Mouse (Mus musculus) liver, embryonic 15.5 days (tissue): ENCODE data around the gene Galr2. TPM values are rescaled to one million over a fixed set of nuclear protein-coding genes. Genes with fewer than 3 reads are reported as not detected.
A peak's percentile ranks its signal among the peaks of the same experiment; 100 is the strongest.

ENCODE experiments used
- ATAC-seq: fragments of 200-750 bp; cut with Nextera tagmentation; 2 replicates; pipeline ENCODE4 v1.8.0; 2017; ENCODE audit warnings: moderate number of reproducible peaks, mild to moderate bottlenecking, moderate library complexity; ENCODE audit not compliant: insufficient read depth
- H3K27ac ChIP-seq: fragments of 300-500 bp; sonication (generic); replicated peaks from 2 replicates; pipeline ENCODE4 v1.5.1; 2015; ENCODE audit warnings: mild to moderate bottlenecking, inconsistent platforms
- H3K27me3 ChIP-seq: fragments of 300-500 bp; sonication (generic); 2 replicates; pipeline ENCODE4 v1.6.1; 2015; ENCODE audit warnings: mild to moderate bottlenecking, inconsistent platforms
- H3K36me3 ChIP-seq: fragments of 300-500 bp; sonication (generic); replicated peaks from 2 replicates; pipeline ENCODE4 v1.6.1; 2015; ENCODE audit warnings: moderate library complexity, mild to moderate bottlenecking, inconsistent platforms
- H3K4me1 ChIP-seq: fragments of 300-500 bp; sonication (generic); replicated peaks from 2 replicates; pipeline ENCODE4 v1.6.1; 2015; ENCODE audit warnings: inconsistent platforms
- H3K4me2 ChIP-seq: fragments of 300-500 bp; sonication (generic); 2 replicates; pipeline ENCODE4 v1.6.1; 2015; ENCODE audit warnings: moderate library complexity, mild to moderate bottlenecking, inconsistent platforms
- H3K4me3 ChIP-seq: fragments of 300-500 bp; sonication (generic); replicated peaks from 2 replicates; pipeline ENCODE4 v1.5.1; 2015; ENCODE audit warnings: mild to moderate bottlenecking, inconsistent platforms
- H3K9ac ChIP-seq: fragments of 300-500 bp; sonication (generic); 2 replicates; pipeline ENCODE4 v1.6.1; 2015; ENCODE audit warnings: moderate library complexity, mild to moderate bottlenecking, inconsistent platforms
- H3K9me3 ChIP-seq: fragments of 300-500 bp; sonication (generic); replicated peaks from 2 replicates; pipeline ENCODE4 v1.6.1; 2016; ENCODE audit warnings: inconsistent platforms
- WGBS: fragments of 180-500 bp; shearing (Covaris S2); methylation state at CpG from one replicate; pipeline ENCODE4 v1.1.7; 2015; ENCODE audit warnings: mixed read lengths; ENCODE audit not compliant: insufficient replicate concordance; 5-methylcytosine and 5-hydroxymethylcytosine counted together
- polyA plus RNA-seq: library from polyadenylated mRNA; unstranded; fragments of >200 nt; fragmentation: Nextera tagmentation; extraction: Ambion mirVana; gene quantifications from 2 replicates; pipeline ENCODE4 v1.2.1, GENCODE M21; 2015

The Galr2 gene
- polyA plus RNA-seq, 1 experiment from 2014 or later, result not detected

DNA sequence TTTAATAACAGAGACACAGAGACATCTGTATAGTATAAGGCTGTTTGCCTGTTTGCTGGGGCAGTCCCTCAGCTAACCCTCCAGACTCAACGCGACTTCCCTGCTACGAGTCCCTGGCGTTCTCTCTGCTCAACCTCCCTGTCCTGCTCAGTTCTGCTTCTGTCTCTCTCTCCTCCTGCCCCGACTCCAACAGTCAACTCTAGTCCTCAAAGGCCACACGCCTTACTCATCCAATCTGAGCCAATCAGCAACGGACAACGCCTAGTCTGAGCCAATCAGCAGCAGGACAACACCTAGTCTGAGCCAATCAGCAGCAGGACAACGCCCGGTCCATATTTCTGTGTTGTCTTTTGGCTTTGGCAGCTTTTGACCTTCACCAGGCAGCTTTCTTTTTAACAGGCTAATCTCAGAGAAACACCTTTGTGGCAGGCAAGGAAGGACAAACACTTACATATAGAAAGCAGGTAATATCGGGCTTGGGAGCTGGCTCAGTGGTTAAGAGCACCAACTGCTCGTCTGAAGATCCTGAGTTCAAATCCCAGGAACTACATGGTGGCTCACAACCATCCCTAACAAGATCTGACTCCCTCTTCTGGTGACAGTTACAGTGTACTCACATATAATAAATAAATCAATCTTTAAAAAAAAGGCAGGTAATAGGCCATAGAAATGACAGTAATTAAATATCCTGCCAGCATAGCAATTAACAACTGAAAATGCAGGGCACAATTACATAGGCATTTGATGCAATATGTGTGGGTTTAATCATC lies 27.2 kb downstream of the Galr2 start:
- Histone ChIP-seq H3K9ac (no peak overlapping the region), H3K9me3 (no peaks in the 10 kb centered on the region), H3K27ac (peak overlapping the region; percentile 75), H3K36me3 (peaks cover 24% of the 10 kb centered on the region), H3K4me1 (peaks cover 37% of the 10 kb centered on the region), H3K27me3 (no peaks in the 10 kb centered on the region), H3K4me2 (peak overlapping the region; percentile 86), H3K4me3 (no peak overlapping the region)
- 57% methylated on average over 12 of the region's 12 CpGs for WGBS
- peak; percentile 73 for ATAC-seq

DNA sequence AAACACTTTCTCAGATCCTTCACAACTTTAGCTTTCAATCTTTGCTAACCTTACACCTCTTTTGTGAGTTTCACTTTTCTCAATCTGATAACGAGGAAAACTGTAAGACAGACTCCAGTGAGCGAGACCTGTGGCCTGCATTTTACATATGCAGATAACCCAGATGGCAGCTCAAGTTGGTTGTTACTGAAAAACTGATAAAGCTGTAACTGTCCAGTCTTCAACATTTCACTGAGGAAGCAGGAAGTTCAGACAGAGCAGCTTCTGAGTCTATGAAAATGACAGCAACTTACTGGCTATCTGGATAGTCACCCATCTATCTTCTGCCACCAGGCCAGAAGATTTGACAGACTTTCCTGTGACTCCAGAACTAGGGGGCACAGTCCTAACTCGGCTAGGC lies 28.9 kb downstream of the Galr2 start:
- no peak for ATAC-seq
- peak overlapping the region; percentile 69 for H3K27ac ChIP-seq
- no peaks in the 10 kb centered on the region for H3K27me3 ChIP-seq
- H3K9me3 ChIP-seq, result no peaks in the 10 kb centered on the region
- H3K9ac ChIP-seq, result no peak overlapping the region
- H3K4me2 ChIP-seq, result no peak overlapping the region
- 17% methylated on average over 3 of the region's 3 CpGs for WGBS
- H3K4me3 ChIP-seq, result no peak overlapping the region
- peaks cover 37% of the 10 kb centered on the region for H3K4me1 ChIP-seq
- H3K36me3 ChIP-seq, result peaks cover 8% of the 10 kb centered on the region

DNA sequence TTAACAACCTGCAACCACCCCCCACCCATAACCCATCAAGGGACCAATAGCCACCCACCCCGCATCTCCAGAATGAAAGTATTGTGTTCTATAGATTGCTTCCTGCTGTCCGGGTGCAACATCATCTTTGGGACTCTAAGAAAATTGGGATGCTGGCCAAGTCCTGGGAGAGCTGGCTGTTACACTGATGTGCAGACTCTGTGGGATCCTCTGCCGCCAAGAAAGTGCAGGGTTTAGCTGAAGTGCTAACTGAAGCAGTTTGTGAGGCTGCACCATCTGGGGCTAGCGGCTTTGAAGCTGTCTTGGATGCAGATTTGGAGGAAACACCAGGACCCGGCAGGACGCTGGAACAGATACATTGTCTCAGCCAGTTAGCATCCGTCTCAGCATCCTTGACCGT lies 30.4 kb downstream of the Galr2 start:
- Histone ChIP-seq H3K27ac (no peak overlapping the region), H3K9me3 (no peaks in the 10 kb centered on the region), H3K27me3 (no peaks in the 10 kb centered on the region), H3K9ac (no peak overlapping the region), H3K4me1 (peaks cover 30% of the 10 kb centered on the region), H3K4me2 (no peak overlapping the region), H3K4me3 (no peak overlapping the region), H3K36me3 (no peaks in the 10 kb centered on the region)
- no peak for ATAC-seq
- 71% methylated on average over 8 of the region's 8 CpGs for WGBS

DNA sequence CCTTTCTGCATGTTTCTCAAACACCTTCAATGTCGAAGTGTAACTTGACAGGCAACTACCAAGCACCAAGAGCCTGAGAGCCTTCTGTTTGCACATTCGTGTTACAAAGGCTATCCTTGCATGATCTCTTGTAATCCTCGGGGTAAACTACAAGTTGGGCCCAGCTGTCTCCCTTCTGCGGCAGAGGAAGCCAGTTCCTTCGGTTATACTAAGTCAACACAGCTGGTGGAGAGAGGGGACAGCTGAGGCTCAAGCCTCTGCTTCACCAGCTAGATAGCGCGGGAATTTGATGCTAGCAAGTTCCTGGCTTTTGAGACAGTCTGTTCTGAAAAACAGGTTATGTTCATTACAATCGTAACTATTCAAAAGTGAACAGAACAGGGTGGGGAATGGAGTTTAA lies 31.6 kb downstream of the Galr2 start:
- no peak for ATAC-seq
- Histone ChIP-seq H3K9ac (no peak overlapping the region), H3K27me3 (no peaks in the 10 kb centered on the region), H3K4me2 (no peak overlapping the region), H3K4me3 (no peak overlapping the region), H3K36me3 (no peaks in the 10 kb centered on the region), H3K9me3 (no peaks in the 10 kb centered on the region), H3K4me1 (peaks cover 21% of the 10 kb centered on the region), H3K27ac (no peak overlapping the region)
- WGBS, result 60% methylated on average over 8 of the region's 8 CpGs

DNA sequence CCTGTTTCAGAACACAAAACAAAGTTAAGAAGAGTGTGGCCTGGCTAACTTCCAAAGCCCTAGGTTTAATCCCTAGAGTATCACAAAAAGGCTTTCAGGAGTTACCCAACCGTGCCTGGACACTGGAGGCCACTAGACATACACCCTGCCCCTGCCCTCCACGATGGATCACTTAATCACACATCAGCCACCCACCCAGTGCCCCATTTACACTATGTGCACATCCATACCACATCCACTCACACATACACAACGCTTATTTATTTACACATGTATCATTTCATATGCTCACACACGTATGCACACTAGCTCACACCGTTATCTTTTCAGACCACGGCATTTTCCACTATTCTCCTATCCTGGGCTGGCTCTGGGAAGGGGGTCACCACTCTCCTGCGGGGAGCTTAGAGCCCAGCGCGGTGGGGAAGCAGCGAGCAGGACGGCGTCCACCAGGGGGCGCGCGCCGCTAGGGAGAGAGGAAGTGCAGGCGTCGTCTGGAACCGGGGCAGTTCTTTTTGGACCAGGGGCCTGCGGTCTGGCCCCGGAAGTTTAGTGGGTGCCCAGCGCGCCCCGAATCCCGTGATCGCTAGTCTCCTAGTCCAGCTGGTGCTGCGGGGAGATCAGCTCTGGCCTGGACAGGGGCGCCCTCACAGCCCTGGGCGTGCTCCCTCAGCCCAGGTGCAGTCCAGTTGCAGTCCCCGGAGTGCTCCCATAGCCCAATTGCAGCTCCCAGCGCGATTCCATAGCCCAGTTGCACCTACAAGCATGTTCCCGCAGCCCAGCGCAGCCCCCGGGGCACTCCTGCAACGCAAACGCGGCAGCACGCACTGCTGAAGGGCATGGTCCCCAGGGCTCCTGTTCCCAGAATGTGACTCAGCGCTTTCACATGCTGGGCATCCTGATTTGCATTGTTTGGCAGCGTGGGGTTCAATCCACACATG lies 38.2 kb downstream of the Galr2 start:
- peak; percentile 68 for ATAC-seq
- H3K27ac ChIP-seq, result no peak overlapping the region
- peak overlapping the region; percentile 47 for H3K4me3 ChIP-seq
- peaks cover 13% of the 10 kb centered on the region for H3K4me1 ChIP-seq
- H3K36me3 ChIP-seq, result no peaks in the 10 kb centered on the region
- H3K9me3 ChIP-seq, result no peaks in the 10 kb centered on the region
- 1% methylated on average over 41 of the region's 41 CpGs for WGBS
- H3K27me3 ChIP-seq, result 0 out of 2 replicates have a peak, but pooled peaks cover 7% of the 10 kb centered on the region
- H3K9ac ChIP-seq, result peak overlapping the region; percentile 33
- H3K4me2 ChIP-seq, result peak overlapping the region; percentile 85

DNA sequence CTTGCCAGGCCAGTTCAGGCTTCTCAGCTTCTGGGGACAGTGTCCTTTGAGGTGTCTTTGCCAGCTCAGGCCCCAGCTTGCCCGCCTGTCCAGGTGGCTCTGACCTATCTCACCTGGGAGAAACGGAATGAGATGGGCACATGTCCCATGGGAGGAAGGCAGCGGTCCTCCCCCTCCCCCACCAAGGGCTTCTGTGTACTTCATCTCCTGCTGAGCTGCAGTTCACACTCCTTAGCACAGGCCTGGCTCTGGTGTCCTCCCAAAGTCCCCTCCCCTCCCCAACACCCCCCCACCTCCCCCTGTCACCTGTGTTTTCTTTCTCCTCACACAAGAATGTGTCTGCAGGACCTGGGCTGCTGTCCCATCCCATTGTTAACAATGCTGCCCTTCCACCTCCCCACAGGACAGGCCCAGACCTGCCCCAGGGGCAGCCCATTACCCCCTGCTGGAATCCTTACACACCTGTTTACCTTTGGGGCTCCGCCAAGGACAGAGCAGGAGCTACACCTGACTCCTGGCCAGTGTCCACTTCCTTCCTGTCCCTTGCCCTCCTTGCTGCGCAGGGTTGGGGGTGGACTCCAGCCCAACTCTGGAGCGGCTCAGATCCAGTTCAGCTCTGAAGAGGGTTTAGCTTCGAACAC lies 46.3 kb downstream of the Galr2 start:
- H3K36me3 ChIP-seq, result no peaks in the 10 kb centered on the region
- H3K4me1 ChIP-seq, result peaks cover 6% of the 10 kb centered on the region
- H3K27ac ChIP-seq, result no peak overlapping the region
- no peak overlapping the region for H3K4me2 ChIP-seq
- 66% methylated on average over 7 of the region's 7 CpGs for WGBS
- no peak for ATAC-seq
- H3K9ac ChIP-seq, result no peak overlapping the region
- no peaks in the 10 kb centered on the region for H3K9me3 ChIP-seq
- no peak overlapping the region for H3K4me3 ChIP-seq
- H3K27me3 ChIP-seq, result peaks cover 8% of the 10 kb centered on the region

DNA sequence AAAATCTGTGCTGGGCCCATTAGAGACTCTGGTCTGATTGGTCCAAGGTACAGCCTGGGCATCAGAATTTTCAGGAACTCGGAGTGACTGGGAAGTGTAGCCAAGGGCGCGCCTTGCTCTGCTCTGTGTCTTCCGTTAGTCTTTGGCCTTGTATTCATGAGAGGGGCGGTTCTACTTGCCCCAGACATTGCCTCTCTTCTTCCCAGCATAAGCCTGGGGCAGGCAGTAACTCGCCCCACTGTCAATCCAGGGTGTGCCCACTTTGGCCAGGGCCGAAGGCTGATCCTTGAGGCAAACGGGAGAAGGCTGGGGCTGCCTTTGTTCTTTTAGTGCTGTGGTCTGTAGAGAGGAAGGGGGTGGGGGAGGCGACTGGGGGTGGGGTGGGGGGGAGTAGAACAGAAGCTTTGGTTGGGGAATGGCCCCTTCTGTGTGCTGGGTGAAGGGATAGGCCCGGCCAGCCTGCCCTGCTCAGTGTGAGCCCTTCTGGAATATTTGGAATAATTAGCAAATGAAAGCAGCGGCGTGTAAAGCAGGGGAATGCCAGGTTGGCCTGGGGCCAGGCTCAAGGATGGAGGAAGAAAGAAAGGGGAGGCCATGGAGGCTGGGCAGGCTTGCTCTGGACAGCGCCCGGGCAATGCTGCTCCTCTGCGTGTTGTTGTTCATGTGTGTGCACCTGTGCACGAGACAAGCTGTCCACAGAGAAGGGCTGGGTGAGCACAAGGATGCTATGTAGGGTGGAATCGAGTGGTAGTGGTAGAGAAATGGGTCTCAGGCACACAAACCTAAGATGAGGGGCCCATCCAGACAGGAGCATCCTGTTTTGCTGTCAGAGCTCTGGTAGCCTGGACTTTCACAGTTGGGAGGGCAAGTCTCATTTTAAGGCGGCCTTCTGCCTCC lies 48.8 kb downstream of the Galr2 start:
- no peak overlapping the region for H3K4me2 ChIP-seq
- no peak overlapping the region for H3K27ac ChIP-seq
- peaks cover 33% of the 10 kb centered on the region for H3K27me3 ChIP-seq
- H3K4me1 ChIP-seq, result peaks cover 17% of the 10 kb centered on the region
- 61% methylated on average over 18 of the region's 18 CpGs for WGBS
- H3K36me3 ChIP-seq, result no peaks in the 10 kb centered on the region
- no peaks in the 10 kb centered on the region for H3K9me3 ChIP-seq
- H3K4me3 ChIP-seq, result no peak overlapping the region
- no peak for ATAC-seq
- H3K9ac ChIP-seq, result no peak overlapping the region

DNA sequence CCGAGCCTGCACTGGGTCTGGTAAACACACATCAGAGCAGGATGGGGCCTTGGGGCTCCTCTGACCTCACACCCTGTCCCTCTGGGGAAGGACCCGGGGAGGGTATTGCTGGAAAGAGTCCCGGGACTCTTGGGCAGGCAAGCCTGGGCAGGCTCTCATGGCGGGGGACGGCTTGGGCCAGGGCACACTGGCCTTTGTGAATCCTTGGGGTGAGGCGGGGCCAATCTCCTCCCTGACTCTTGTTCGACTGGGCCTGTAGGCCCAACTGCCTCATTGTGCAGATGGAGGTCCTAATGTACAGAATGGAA lies 49.4 kb downstream of the Galr2 start:
- 70% methylated on average over 7 of the region's 7 CpGs for WGBS
- H3K36me3 ChIP-seq, result no peaks in the 10 kb centered on the region
- H3K4me1 ChIP-seq, result peaks cover 21% of the 10 kb centered on the region
- no peaks in the 10 kb centered on the region for H3K9me3 ChIP-seq
- ATAC-seq, result no peak
- peaks cover 39% of the 10 kb centered on the region for H3K27me3 ChIP-seq
- no peak overlapping the region for H3K4me2 ChIP-seq
- no peak overlapping the region for H3K9ac ChIP-seq
- no peak overlapping the region for H3K27ac ChIP-seq
- H3K4me3 ChIP-seq, result no peak overlapping the region

DNA sequence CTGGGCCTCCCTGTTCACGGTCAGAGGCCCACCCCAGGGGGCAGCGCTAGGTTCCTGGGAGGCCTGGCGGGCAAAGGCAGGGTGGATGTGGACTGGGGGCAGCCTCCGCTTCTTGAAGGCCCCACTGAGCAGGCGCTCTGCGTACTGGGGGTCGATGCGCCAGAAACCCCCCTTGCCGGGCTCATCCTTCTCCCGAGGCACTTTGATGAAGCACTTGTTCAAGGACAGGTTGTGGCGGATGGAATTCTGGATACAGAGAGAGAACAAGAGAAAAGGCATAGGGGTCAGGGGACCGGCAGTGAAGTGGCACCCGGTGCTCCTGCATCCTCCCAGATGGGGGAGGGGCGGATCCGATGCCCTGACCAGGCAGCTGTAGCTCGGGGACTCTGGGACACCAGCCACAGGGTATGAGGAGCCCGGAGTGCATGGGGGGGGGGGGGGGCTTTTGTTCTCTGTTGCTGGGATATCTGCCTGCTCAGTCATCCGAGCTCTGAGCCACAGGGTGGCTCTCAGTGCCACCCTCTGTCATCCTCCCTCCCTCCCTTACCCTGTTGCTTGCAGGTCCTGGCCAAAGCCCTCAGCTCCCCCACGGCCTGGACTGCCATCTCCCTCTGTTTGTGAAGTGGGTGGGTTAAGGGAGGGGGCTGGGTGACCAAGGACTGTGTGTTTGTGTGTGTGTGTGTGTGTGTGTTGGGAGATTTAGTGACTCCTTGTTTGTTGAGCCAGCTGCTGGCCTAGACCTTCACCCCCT lies 51.7 kb downstream of the Galr2 start:
- H3K4me2 ChIP-seq, result peak overlapping the region; percentile 93; the same call in 1 of the 2 replicates
- ATAC-seq, result peak; percentile 14; the same call in 1 of the 2 replicates
- peaks cover 38% of the 10 kb centered on the region for H3K4me1 ChIP-seq
- no peaks in the 10 kb centered on the region for H3K9me3 ChIP-seq
- WGBS, result 55% methylated on average over 19 of the region's 19 CpGs
- H3K9ac ChIP-seq, result no peak overlapping the region
- H3K36me3 ChIP-seq, result no peaks in the 10 kb centered on the region
- peaks cover 62% of the 10 kb centered on the region for H3K27me3 ChIP-seq
- no peak overlapping the region for H3K4me3 ChIP-seq
- H3K27ac ChIP-seq, result no peak overlapping the region

DNA sequence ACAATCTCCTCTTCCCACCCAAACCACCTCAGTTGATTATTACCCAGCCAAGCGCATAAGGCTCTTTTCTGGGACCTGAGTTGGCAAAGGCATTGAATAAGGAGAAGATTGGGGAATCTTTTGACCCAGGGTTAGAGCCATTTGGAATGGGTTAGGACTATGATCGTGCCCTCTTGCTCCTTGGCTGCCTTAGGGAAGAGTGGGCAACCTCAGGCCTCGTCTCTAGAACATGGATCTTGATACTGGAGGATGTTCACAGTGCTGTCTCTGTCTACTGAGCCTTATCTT lies 52.2 kb downstream of the Galr2 start:
- WGBS, result 47% methylated on average over 3 of the region's 3 CpGs
- H3K4me3 ChIP-seq, result no peak overlapping the region
- H3K9me3 ChIP-seq, result no peaks in the 10 kb centered on the region
- no peak overlapping the region for H3K9ac ChIP-seq
- peaks cover 38% of the 10 kb centered on the region for H3K4me1 ChIP-seq
- ATAC-seq, result no peak
- peaks cover 67% of the 10 kb centered on the region for H3K27me3 ChIP-seq
- peak overlapping the region; percentile 93 for H3K4me2 ChIP-seq
- H3K27ac ChIP-seq, result peak overlapping the region; percentile 41; the same call in 1 of the 2 replicates
- H3K36me3 ChIP-seq, result no peaks in the 10 kb centered on the region
